8 mouse cellular contexts compared by ENCODE assay signal in the genomic region with DNA sequence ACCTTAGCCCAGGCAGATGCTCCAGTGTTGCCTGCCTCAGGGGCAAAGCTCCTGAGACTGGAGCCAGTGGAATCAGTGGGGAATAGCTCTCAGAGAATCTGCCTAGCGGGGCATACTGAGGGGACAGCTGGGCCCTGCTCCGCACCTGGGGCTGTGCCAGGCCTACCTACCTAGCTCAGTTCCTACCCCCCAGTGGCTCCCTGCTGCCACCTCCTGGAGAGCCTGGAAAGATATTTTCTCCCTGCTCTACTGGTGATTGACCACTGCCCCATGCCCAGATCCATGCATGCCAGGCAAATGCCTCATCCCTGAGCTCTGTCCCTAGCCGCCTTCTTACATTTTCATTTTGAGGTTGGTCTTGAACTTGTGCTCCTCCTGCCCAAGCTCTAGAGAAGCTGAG. TPM values are rescaled to one million over a fixed set of nuclear protein-coding genes. Genes with fewer than 3 reads are reported as not detected.
A peak's percentile ranks its signal among the peaks of the same experiment; 100 is the strongest.
DNase-seq lines count a peak whose midpoint lies in the region; ATAC-seq lines count a peak whose summit lies in the region.

No protein-coding gene starts in this region.

- peak; percentile 45; the same call in 1 of the 2 replicates for ATAC-seq in megakaryocyte, adult 5-6 weeks (ENCODE audit: poor library complexity, severe bottlenecking)

- DNase-seq in frontal cortex, postnatal 36 days (ENCODE audit: low spot score in 2 of 2) = peak; percentile 55 to 57
- DNase-seq in frontal cortex, postnatal 25 days (ENCODE audit: low spot score in 2 of 2) = no peak
- DNase-seq in A20 (ENCODE audit: low read depth, low spot score) = peak; percentile 54
- peak; percentile 71 to 90 for DNase-seq in adrenal gland, postnatal 36 days
- peak; percentile 79 for DNase-seq in gastrocnemius, postnatal 14 days
- peak; percentile 53 to 64 for DNase-seq in layer of hippocampus, adult 8-10 months (ENCODE audit: low spot score in 2 of 2)
- peak; percentile 24 to 66 for DNase-seq in thymus, postnatal 10 days (ENCODE audit: low spot score in 2 of 2)

- intact Hi-C loops in gastrocnemius, postnatal 14 days (cut with DNase I; ENCODE audit: low total_unique reads) = no loop called here

RNA-seq across cellular contexts. Expression of a gene that starts 13.6 kb away (rescaled TPM):
- under 1 TPM; 0.49 to 0.76 TPM for total RNA-seq in adrenal gland, postnatal 36 days (2021)
- under 1 TPM; 0.39 to 0.47 TPM for total RNA-seq in gastrocnemius, postnatal 14 days (2021)
- 1 to 10 TPM in 1 of 4 experiments, under 1 TPM in 3; 0.72 to 1.1 (median 0.83) TPM for total RNA-seq in layer of hippocampus, adult 8-10 months (2022)
- total RNA-seq in megakaryocyte, adult 5-6 weeks (2015) = not detected in 2 replicates
- total RNA-seq in megakaryocyte, adult 5-6 weeks (2017) = not detected in 2 replicates

RNA-seq across cellular contexts. Expression of a gene that starts 24.5 kb away (rescaled TPM):
- 10 to 100 TPM in 1 of 2 experiments, 1 to 10 TPM in 1; 6.5 to 16.9 TPM for total RNA-seq in adrenal gland, postnatal 36 days (2021)
- total RNA-seq in gastrocnemius, postnatal 14 days (2021) = 1 to 10 TPM; 4.0 to 6.2 TPM
- 10 to 100 TPM; 41.8 to 48.9 (median 44.4) TPM for total RNA-seq in layer of hippocampus, adult 8-10 months (2022)
- 0.76 and 2.6 TPM in 2 replicates for total RNA-seq in megakaryocyte, adult 5-6 weeks (2015)
- total RNA-seq in megakaryocyte, adult 5-6 weeks (2017) = 1.9 and 6.1 TPM in 2 replicates

RNA-seq across cellular contexts. Expression of a gene that starts 24.5 kb away (rescaled TPM):
- 10 to 100 TPM in 1 of 2 experiments, 1 to 10 TPM in 1; 10.0 to 14.3 TPM for total RNA-seq in adrenal gland, postnatal 36 days (2021)
- total RNA-seq in gastrocnemius, postnatal 14 days (2021) = 1 to 10 TPM; 6.5 to 8.1 TPM
- 10 to 100 TPM; 59.6 to 64.5 (median 63.4) TPM for total RNA-seq in layer of hippocampus, adult 8-10 months (2022)
- not detected in 2 replicates for total RNA-seq in megakaryocyte, adult 5-6 weeks (2015)
- 0.61 TPM in 1 of 2 replicates, not detected in the other for total RNA-seq in megakaryocyte, adult 5-6 weeks (2017)

RNA-seq across cellular contexts. Expression of a gene that starts 28.3 kb away (rescaled TPM):
- 100 to 1,000 TPM; 215 to 216 TPM for total RNA-seq in adrenal gland, postnatal 36 days (2021)
- 10 to 100 TPM; 55.4 to 57.6 TPM for total RNA-seq in gastrocnemius, postnatal 14 days (2021)
- total RNA-seq in layer of hippocampus, adult 8-10 months (2022) = 100 to 1,000 TPM; 406 to 438 (median 423) TPM
- 482 and 584 TPM in 2 replicates for total RNA-seq in megakaryocyte, adult 5-6 weeks (2015)
- total RNA-seq in megakaryocyte, adult 5-6 weeks (2017) = 229 and 245 TPM in 2 replicates

RNA-seq across cellular contexts. Expression of a gene that starts 33.0 kb away (rescaled TPM):
- total RNA-seq in adrenal gland, postnatal 36 days (2021) = 1 to 10 TPM; 9.2 to 9.4 TPM
- total RNA-seq in gastrocnemius, postnatal 14 days (2021) = 1 to 10 TPM; 2.6 to 2.7 TPM
- total RNA-seq in layer of hippocampus, adult 8-10 months (2022) = 10 to 100 TPM in 3 of 4 experiments, 1 to 10 TPM in 1; 9.0 to 11.5 (median 11.0) TPM
- total RNA-seq in megakaryocyte, adult 5-6 weeks (2015) = 5.2 and 6.5 TPM in 2 replicates
- 4.1 and 4.3 TPM in 2 replicates for total RNA-seq in megakaryocyte, adult 5-6 weeks (2017)

Comparison
In these comparisons a context has a peak if more than half of its experiments do, and no peak if none do; other contexts are left out.
1. DNase-seq: peak in frontal cortex, postnatal 36 days (2 of 2), A20 (single experiment), adrenal gland, postnatal 36 days (2 of 2), gastrocnemius, postnatal 14 days (single experiment), layer of hippocampus, adult 8-10 months (2 of 2) and thymus, postnatal 10 days (2 of 2); none in frontal cortex, postnatal 25 days (0 of 2).
2. RNA of a gene that starts 24.5 kb away (total RNA-seq): 59.6 to 64.5 TPM in layer of hippocampus, adult 8-10 months, 10.0 to 14.3 TPM in adrenal gland, postnatal 36 days and 6.5 to 8.1 TPM in gastrocnemius, postnatal 14 days; 0.61 TPM in megakaryocyte, adult 5-6 weeks; every median in the first group is over 4 times any median in the second.